Mouse (Mus musculus) forebrain, embryonic 10.5 days (tissue): ENCODE results near the gene Bad. TPM values are rescaled to one million over a fixed set of nuclear protein-coding genes. Genes with fewer than 3 reads are reported as not detected.
A peak's percentile ranks its signal among the peaks of the same experiment; 100 is the strongest.
"Not testable (repeated sequence)": the region's sequence is repeated elsewhere in the genome, so short reads cannot be mapped to it uniquely, and the experiment has no call there.

Source experiments
- DNase-seq: peaks from one replicate; pipeline ENCODE4 v3.0.0-alpha.2; 2017; ENCODE audit warnings: low spot score; ENCODE audit errors: extremely low spot score
- H3K27ac ChIP-seq: fragments of 300-500 bp; sonication (generic); 2 replicates; pipeline ENCODE4 v1.5.1; 2016; ENCODE audit warnings: mild to moderate bottlenecking
- H3K27me3 ChIP-seq: fragments of 300-500 bp; sonication (generic); 2 replicates; pipeline ENCODE4 v1.6.1; 2016; ENCODE audit warnings: mild to moderate bottlenecking; ENCODE audit not compliant: poor library complexity, severe bottlenecking
- H3K36me3 ChIP-seq: fragments of 300-500 bp; sonication (generic); replicated peaks from 2 replicates; pipeline ENCODE4 v1.6.1; 2016; ENCODE audit warnings: mild to moderate bottlenecking, moderate library complexity
- H3K4me1 ChIP-seq: fragments of 300-500 bp; sonication (generic); 2 replicates; pipeline ENCODE4 v1.6.1; 2016
- H3K4me3 ChIP-seq: fragments of 300-500 bp; sonication (generic); 2 replicates; pipeline ENCODE4 v1.5.1; 2016; ENCODE audit warnings: mild to moderate bottlenecking, moderate library complexity
- H3K9me3 ChIP-seq: fragments of 300-500 bp; sonication (generic); 2 replicates; pipeline ENCODE4 v1.6.1; 2016; ENCODE audit warnings: mild to moderate bottlenecking, moderate library complexity
- WGBS: fragments of 180-500 bp; shearing (Covaris S2); methylation state at CpG from one replicate; pipeline ENCODE4 v1.1.7; 2016; 5-methylcytosine and 5-hydroxymethylcytosine counted together
- polyA plus RNA-seq: library from polyadenylated mRNA; unstranded; fragments of >200 nt; fragmentation: Nextera tagmentation; extraction: Ambion mirVana; gene quantifications from 2 replicates; pipeline ENCODE4 v1.2.1, GENCODE M21; 2016

Gene Bad
- polyA plus RNA-seq, 1 experiment from 2014 or later: 55.9 TPM

DNA sequence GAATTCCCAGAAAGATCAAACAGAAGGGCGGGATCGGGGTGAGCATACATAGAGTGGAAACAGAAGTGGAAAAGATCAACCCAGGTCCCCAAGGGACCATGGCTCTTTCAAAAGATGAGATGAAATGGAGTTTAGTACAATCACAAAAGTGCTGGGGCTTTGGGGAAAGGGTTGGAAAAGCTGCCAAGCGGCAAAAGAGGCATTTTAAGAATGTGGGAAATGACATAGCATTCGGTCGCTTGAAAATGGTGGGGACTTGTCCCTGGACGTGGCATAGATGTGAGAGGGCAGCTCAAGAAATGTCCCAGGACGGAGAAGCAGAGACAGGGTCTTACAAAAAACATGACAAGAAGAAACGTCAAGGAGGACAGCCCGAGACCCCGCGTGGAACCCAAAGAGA lies 32.6 kb upstream of the Bad start:
- Histone ChIP-seq H3K27me3 (no peaks in the 10 kb centered on the region), H3K27ac (peak overlapping the region; percentile 95), H3K9me3 (no peaks in the 10 kb centered on the region), H3K36me3 (peaks cover 70% of the 10 kb centered on the region), H3K4me1 (peaks cover 39% of the 10 kb centered on the region), H3K4me3 (peak overlapping the region; percentile 81)
- DNase-seq: no peak
- 16% methylated on average over 11 of the region's 11 CpGs for WGBS

DNA sequence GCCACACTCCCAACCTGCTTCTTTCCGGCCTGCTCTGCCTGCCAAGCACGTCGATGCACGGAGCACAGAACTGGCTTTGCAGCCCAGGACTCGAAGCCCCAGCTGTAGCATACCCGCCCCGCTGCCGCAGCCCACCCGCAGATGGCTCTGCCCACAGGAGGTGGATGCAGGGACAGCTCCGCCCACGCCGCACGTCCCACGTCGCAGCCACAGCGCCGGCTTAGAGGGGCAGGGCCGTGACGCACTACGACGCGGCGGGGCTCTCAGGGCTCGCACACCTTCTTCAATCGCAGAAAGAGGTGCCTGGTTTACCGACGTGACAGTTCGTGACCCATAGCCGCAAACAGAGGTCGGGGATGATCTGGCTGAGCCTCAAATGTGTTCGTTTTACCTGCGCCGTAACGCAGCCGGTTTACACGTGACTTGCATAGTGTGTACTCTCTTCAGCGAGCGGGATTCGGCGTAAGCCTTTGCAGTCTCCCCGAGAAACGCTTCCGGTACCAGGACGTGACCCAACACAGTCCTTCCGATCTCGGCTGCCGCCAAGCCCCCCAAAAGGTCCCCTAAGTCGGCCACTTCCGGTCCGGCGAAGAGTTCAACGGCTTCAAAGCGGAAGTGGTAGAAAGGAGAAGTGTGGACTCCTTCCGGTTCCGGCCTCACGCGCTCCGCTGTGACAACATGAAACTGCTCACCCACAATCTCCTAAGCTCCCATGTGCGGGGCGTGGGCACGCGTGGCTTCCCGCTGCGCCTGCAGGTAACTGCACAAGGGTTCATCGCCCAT lies 32.0 kb upstream of the Bad start, which contains the start of the genes Trmt112 and Prdx5:
TSS of gene Trmt112 (plus strand) at position 192 of the 783 bp plus-strand sequence.
TSS of gene Prdx5 (minus strand) at position 600 of the 783 bp plus-strand sequence.
- Histone ChIP-seq H3K4me3 (peak within 1 kb of the TSS; percentile 81), H3K9me3 (no peaks in the 10 kb centered on the region), H3K4me1 (peaks cover 39% of the 10 kb centered on the region), H3K27ac (peak within 1 kb of the TSS; percentile 95), H3K27me3 (no peaks in the 10 kb centered on the region), H3K36me3 (peaks cover 68% of the 10 kb centered on the region)
- under 1% methylated on average over 65 of the region's 65 CpGs for WGBS
- DNase-seq: peak; percentile 94

DNA sequence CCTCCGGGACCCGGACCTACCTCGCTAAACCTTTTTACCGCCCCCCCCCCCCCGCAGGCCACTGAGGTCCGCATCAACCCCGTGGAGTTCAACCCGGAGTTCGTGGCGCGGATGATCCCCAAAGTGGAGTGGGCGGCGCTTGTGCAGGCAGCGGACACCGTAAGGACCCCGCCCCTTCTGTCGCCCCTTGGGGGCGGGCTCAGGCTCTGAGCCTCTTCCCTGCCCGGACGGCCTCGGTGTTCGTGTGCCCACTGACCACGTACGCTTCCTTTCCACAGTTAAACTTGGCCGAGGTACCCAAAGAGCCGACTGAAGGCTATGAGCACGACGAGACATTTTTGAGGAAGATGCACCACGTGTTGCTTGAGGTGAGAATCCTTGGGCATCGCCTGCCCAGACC lies 31.4 kb upstream of the Bad start:
- not testable (repeated sequence) for H3K9me3 ChIP-seq, H3K27me3 ChIP-seq
- Histone ChIP-seq H3K36me3 (peaks cover 61% of the 10 kb centered on the region), H3K4me3 (peak overlapping the region; percentile 81), H3K27ac (peak overlapping the region; percentile 95), H3K4me1 (peaks cover 39% of the 10 kb centered on the region)
- DNase-seq: peak; percentile 55
- under 1% methylated on average over 30 of the region's 30 CpGs for WGBS

DNA sequence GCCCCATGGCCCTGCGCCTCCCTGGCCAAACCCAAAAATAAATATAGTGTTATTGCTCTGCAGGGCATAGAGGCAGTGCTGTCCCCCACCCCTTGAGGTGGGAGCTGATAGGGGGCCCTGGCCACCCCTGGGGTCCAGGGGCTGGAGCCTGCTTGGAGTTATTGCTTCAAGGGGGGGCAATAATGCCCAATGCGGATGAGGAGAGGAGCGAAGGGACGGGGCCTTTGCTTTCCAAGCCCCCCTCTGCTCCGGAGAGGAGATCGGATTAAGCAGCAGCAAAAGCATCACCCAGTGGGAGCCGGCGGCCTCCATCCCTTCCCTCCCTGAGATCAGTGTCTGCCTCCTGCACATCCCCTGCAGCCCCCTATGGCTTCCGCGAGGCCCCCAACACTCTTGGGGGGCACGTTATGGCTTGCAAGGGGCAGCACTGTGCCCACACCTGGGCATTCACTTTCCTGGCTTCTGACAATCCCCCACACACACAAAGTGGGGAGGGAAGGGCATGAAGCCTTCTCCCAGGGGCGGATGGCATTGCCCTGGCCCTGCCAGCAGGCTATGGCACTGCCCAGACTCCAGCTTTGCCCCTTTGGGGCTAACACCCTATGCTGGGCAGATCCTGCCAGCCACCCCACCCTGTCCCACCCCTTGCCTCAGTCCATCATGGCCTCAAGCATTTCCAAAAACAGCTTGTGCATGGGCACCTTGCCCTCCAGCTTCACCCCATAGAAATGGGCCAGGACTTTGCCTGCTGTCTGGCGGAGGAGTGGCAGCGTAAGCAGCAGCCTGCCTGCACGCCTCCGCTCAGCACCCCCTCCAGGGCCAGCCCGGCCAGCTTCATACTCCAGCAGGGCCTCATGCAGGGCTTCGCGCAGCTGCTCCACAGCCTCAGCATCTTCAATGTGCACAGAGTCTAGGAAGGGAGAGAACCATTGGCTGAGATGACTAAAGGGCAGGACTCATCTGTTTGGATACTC lies 30.3 kb upstream of the Bad start:
- H3K4me3 ChIP-seq: peak overlapping the region; percentile 81
- H3K36me3 ChIP-seq: peaks cover 51% of the 10 kb centered on the region
- DNase-seq: no peak
- H3K4me1 ChIP-seq: peaks cover 39% of the 10 kb centered on the region
- 83% methylated on average over 19 of the region's 19 CpGs for WGBS
- H3K27ac ChIP-seq: peak overlapping the region; percentile 30; the same call in 1 of the 2 replicates
- no peaks in the 10 kb centered on the region for H3K27me3 ChIP-seq
- no peaks in the 10 kb centered on the region for H3K9me3 ChIP-seq

DNA sequence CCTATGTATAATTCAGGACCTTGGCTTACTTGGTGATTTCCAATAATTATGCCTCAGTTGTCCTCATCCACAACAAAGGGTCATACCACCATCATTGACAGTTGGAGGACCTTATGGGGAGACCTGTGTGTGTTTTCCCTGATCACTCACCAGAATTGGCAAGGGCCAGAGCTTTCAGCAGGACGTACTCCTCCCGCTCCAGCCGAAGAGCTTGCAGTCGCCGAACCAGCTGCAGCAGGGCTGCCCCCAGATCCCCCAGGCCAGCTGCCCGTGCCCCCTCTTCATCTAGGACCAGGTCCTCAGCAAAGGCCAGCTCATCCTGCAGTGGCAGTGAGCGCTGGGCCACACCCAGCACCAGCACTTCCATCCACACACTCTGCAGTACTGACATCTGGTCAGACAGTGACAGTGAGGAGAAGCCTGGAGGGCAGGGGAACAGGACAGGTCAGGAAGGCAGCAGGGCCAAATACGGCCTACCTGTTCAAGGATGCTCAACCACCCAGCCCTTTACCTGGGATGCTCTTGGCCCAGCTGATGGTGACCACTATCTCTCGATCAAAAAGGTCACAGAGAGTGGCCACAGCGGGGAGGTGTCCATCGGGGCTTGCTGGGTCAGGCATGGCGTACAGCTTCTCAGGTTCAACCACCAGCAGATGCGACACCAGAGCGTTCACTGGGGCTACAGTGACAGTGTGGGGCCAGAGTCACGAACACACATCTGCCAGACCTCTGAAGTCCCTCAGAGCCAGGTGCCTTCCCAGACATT lies 29.3 kb upstream of the Bad start:
- Histone ChIP-seq H3K27ac (no peak overlapping the region), H3K4me1 (peaks cover 33% of the 10 kb centered on the region), H3K9me3 (no peaks in the 10 kb centered on the region), H3K4me3 (peak overlapping the region; percentile 13; the same call in 1 of the 2 replicates), H3K27me3 (no peaks in the 10 kb centered on the region), H3K36me3 (peaks cover 41% of the 10 kb centered on the region)
- WGBS: 93% methylated on average over 15 of the region's 15 CpGs
- DNase-seq: no peak

DNA sequence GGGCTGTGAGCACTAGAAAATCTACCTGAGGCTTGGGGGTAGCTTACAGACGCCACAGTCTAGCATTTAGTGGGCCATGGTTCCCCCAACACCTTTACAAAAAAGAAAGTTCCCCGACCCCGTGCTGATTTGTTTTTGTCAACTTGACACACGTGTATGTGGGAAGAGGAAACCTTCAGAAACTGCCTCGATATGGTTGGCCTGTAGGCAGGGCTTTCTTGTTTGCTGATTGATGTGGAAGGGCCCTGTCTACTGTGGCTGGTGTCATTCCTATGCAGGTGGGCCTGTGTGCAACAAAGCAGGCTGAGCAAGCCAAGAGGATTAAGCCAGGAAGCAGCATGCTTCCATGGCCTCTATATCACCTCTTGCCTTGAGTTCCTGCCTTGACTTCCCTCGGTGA lies 28.6 kb upstream of the Bad start:
- WGBS: 91% methylated on average over 6 of the region's 6 CpGs
- DNase-seq: no peak
- Histone ChIP-seq H3K4me3 (no peak overlapping the region), H3K4me1 (peaks cover 27% of the 10 kb centered on the region), H3K27ac (no peak overlapping the region), H3K9me3 (no peaks in the 10 kb centered on the region), H3K36me3 (peaks cover 35% of the 10 kb centered on the region), H3K27me3 (no peaks in the 10 kb centered on the region)

DNA sequence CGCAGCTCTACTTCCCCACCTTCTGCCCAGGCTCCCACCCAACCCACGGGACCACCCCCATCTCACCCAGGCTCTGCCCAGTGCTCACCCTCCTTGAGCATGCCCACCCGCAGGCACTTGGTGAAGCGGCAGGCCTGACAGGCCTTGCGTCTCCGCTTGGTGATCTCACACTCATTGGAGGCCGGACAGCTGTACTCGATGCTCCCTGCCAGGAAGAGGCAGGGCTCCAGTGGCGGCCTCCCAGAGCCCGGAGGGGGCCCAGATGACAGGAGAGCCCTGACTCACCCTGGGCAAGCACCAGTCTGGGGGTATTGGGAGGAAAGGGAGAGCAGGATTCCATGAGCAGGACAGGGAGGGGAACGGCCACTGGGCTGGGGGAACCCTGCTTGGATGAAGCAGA lies 27.7 kb upstream of the Bad start:
- peaks cover 38% of the 10 kb centered on the region for H3K36me3 ChIP-seq
- H3K4me1 ChIP-seq: peaks cover 17% of the 10 kb centered on the region
- H3K27ac ChIP-seq: no peak overlapping the region
- DNase-seq: no peak
- no peaks in the 10 kb centered on the region for H3K9me3 ChIP-seq
- H3K4me3 ChIP-seq: no peak overlapping the region
- WGBS: 87% methylated on average over 11 of the region's 11 CpGs
- no peaks in the 10 kb centered on the region for H3K27me3 ChIP-seq

DNA sequence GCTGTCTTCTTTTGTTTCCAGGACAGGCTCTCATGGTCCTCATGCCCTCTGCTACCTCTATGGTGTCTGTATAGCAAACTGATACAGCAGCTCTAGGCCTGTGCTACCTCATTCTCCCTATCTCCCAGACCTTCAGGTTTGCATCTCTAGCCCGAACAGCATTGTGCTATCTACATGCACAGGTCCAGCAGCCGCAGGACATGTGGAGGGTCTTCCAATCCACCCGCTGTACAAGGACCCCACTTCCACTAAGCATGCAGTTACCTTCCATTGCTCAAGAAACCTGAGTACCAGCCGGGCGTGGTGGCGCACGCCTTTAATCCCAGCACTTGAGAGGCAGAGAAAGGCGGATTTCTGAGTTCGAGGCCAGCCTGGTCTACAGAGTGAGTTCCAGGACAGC lies 27.1 kb upstream of the Bad start:
- Histone ChIP-seq H3K9me3 (no peaks in the 10 kb centered on the region), H3K27ac (no peak overlapping the region), H3K36me3 (peaks cover 38% of the 10 kb centered on the region), H3K4me3 (no peak overlapping the region), H3K4me1 (peaks cover 12% of the 10 kb centered on the region), H3K27me3 (no peaks in the 10 kb centered on the region)
- DNase-seq: no peak
- 93% methylated on average over 9 of the region's 9 CpGs for WGBS

DNA sequence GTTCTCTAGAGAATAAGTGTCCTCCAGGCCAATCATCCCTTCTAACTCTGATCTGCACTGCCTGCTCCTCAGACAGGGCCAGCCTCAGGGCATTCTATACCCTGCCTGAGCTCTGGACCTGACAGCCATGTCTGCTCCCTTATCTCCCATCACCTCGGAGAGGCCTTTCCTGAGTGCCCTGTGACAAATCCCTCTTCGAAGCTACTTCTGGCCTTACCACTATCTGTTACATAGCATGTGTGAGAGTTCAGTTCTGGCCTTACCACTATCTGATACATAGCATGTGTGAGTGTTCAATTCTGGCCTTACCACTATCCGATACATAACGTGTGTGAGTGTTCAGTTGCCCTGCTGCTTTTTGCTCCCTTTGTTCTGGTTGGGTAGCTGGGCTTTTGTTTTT lies 26.4 kb upstream of the Bad start:
- Histone ChIP-seq H3K27me3 (no peaks in the 10 kb centered on the region), H3K9me3 (no peaks in the 10 kb centered on the region), H3K36me3 (peaks cover 38% of the 10 kb centered on the region), H3K4me1 (peaks cover 17% of the 10 kb centered on the region), H3K4me3 (no peak overlapping the region), H3K27ac (no peak overlapping the region)
- DNase-seq: no peak
- 89% methylated on average over 4 of the region's 4 CpGs for WGBS

DNA sequence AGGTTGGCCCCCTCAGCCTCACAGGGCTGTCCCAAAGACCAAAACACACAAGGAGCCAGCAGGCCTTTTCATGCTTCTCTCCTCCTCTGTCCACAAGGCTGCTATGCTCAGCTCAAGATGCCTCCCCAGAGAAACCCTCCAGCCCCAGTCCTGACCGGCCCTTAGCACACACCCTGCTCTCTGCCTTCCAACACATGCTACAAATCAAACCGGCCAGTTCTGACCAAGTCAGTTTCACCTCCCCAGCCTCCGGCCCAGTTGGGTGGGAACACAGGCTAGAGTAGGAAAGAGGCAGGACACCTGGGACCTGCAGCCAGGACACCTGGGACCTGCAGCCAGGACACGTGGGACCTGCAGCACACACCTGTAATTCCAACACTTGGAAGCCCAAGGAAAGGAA lies 25.2 kb upstream of the Bad start:
- Histone ChIP-seq H3K27ac (no peak overlapping the region), H3K27me3 (no peaks in the 10 kb centered on the region), H3K4me1 (peaks cover 22% of the 10 kb centered on the region), H3K9me3 (no peaks in the 10 kb centered on the region), H3K4me3 (no peak overlapping the region), H3K36me3 (peaks cover 32% of the 10 kb centered on the region)
- WGBS: 91% methylated on average over 4 of the region's 4 CpGs
- no peak for DNase-seq

DNA sequence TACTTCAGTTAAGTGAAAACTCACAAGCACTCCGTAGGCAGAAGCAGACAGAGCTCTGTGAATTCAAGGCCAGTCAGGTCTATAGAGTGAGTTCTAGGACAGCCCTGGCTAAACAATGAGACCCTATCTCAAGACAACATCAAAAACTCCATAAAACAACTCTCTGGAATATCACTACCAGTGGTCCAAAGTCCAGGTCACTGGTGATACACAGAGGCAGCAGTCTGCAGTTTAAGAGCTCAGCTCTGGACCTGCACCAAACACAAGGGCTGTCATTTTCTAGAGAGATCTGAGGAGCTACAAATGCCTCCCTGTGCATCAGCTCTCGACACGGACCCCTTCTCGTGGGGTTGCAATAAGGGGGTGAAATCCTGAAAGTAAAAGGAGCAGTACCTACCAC lies 23.3 kb upstream of the Bad start:
- no peaks in the 10 kb centered on the region for H3K9me3 ChIP-seq
- 90% methylated on average over 4 of the region's 4 CpGs for WGBS
- no peak for DNase-seq
- H3K4me1 ChIP-seq: peaks cover 27% of the 10 kb centered on the region
- H3K36me3 ChIP-seq: peaks cover 14% of the 10 kb centered on the region
- H3K27me3 ChIP-seq: peaks cover 13% of the 10 kb centered on the region
- no peak overlapping the region for H3K27ac ChIP-seq
- no peak overlapping the region for H3K4me3 ChIP-seq

DNA sequence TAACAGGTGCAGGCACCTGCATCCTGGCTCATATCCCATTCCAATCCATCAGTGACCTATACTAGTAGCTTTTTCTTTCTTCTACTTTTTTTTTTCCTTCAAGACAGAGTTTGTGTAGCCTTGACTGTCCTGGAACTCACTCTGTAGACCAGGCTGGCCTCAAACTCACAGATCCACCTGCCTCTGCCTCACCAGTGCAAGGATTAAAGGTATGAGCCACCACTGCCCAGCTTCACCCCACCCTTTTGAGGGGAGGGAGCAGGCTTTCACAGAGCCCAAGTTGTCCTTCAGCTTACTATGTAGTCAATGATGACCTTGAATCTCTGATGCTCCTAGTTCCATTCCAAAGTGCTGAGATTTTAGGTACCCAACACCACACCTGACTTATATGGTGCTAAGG lies 22.2 kb upstream of the Bad start:
- peaks cover 27% of the 10 kb centered on the region for H3K4me1 ChIP-seq
- peaks cover 24% of the 10 kb centered on the region for H3K27me3 ChIP-seq
- no peaks in the 10 kb centered on the region for H3K9me3 ChIP-seq
- no peak overlapping the region for H3K27ac ChIP-seq
- no peak overlapping the region for H3K4me3 ChIP-seq
- DNase-seq: no peak
- peaks cover 3% of the 10 kb centered on the region; the same call in 1 of the 2 replicates for H3K36me3 ChIP-seq
